ENCODE assay signal across 8 mouse cellular contexts in the genomic region with DNA sequence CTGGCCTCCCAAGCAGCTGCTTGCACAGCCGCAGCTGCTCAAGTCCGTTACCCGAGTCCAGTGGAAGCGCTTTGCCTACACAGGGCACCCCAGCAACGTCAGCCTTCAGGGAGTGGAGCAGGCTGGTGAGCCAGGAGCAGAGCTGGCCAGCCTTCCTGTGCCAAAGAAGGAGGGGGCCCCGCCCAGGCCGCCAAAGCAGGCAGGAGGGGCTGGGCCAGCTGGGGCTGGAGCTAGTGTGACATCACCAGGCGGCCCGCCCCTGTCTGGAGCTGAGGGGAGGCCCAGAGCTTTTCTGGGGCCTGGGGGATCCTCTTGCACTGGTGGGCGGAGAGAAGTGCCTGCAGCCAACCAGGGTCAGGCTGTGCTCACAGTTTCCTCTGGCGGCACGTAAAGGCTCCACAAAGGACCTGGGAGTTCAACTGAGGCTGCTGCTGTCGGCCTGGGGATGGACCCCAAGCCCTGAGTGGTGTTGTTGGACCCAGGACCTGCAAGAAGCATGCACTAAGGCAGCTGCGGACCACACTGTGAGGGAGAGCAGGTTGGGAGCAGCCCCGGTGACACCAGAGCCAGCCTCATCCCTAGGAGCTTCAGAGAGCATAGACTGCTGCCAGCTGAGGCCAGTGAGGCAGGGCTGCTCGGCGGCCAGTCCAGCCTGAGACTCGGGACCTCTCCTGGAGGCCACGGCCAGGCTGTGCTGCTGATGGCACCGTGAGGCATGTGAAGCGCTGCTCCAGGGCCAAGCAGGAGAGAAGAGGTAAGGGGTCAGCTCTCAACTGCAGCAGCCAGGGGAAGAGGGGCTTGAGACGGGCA. TPM values are rescaled to one million over a fixed set of nuclear protein-coding genes. Genes with fewer than 3 reads are reported as not detected.
A peak's percentile ranks its signal among the peaks of the same experiment; 100 is the strongest.
DNase-seq lines count a peak whose midpoint lies in the region.

A gene (plus strand): TSS at position 370 of the 810 bp plus-strand sequence.

- peak; percentile 73 to 75 for DNase-seq in adrenal gland, adult 18-20 months (ENCODE audit: low spot score in 2 of 2)
- DNase-seq in embryo, embryonic 10 days (ENCODE audit: low spot score) = peak; percentile 96
- DNase-seq in gastrocnemius, postnatal 25 days = peak; percentile 98
- DNase-seq in induced T-regulatory cell, adult 2 months (ENCODE audit: low read depth) = peak; percentile 76
- DNase-seq in left cerebral cortex, adult 8-10 months (ENCODE audit: low spot score in 2 of 2) = peak; percentile 57 to 82
- DNase-seq in right cerebral cortex, postnatal 10 days (ENCODE audit: low spot score in 2 of 2) = peak; percentile 85 to 86
- DNase-seq in urinary bladder, postnatal 4 days (ENCODE audit: low spot score in 2 of 2) = peak; percentile 92 to 93

- H3K36me3 ChIP-seq in macrophage (ENCODE audit: inconsistent target) = no peaks in the 10 kb centered on the region

- peak within 1 kb of the TSS; percentile 39 for H3K4me3 ChIP-seq in macrophage (ENCODE audit: inconsistent target)

- H3K27ac ChIP-seq in macrophage = peak within 1 kb of the TSS; percentile 54

- peaks cover 50% of the 10 kb centered on the region for H3K79me2 ChIP-seq in macrophage (ENCODE audit: inconsistent target)

- WGBS in macrophage (ENCODE audit: missing documents) = 33% methylated on average over 21 of the region's 22 CpGs

RNA-seq across cellular contexts. Expression of the gene that starts here (rescaled TPM):
- 10 to 100 TPM; 19.6 to 29.9 TPM for total RNA-seq in adrenal gland, adult 18-20 months (2021)
- total RNA-seq in gastrocnemius, postnatal 25 days (2021) = 10 to 100 TPM; 64.2 to 68.7 TPM
- 1 to 10 TPM; 4.0 to 4.7 (median 4.3) TPM for total RNA-seq in left cerebral cortex, adult 8-10 months (2022)
- 10 to 100 TPM in 6 of 26 experiments, 1 to 10 TPM in 14, under 1 TPM in 5, not detected in 1; 0.49 to 44.1 (median 3.7) TPM for total RNA-seq in macrophage (2018; cell fraction: chromatin; rRNA removed)
- 10 to 100 TPM in 13 of 26 experiments, 1 to 10 TPM in 13; 1.9 to 36.8 (median 12.2) TPM for total RNA-seq in macrophage (2018; cell fraction: cytosol; rRNA removed)
- total RNA-seq in macrophage (2018; cell fraction: nucleus; rRNA removed) = 10 to 100 TPM in 12 of 26 experiments, 1 to 10 TPM in 14; 2.5 to 46.6 (median 8.3) TPM
- 12.4 to 25.8 TPM (median 25.7 TPM) in 3 replicates for polyA plus RNA-seq in macrophage (2018)

Comparison
In these comparisons a context has a peak if more than half of its experiments do, and no peak if none do; other contexts are left out.
1. Peak in every context shown above with its lines: DNase-seq, H3K4me3 ChIP-seq and H3K27ac ChIP-seq.